Mouse (Mus musculus): ENCODE data around the gene Supt16. TPM values are rescaled to one million over a fixed set of nuclear protein-coding genes. Genes with fewer than 3 reads are reported as not detected.

Supt16 gene
- polyA plus RNA-seq, 1 experiment from 2014 or later: 39.0 TPM

- H3K9me3 ChIP-seq (ENCODE audit: control insufficient read depth, low read length): no peaks in the 10 kb centered on the region
- peaks cover 14% of the 10 kb centered on the region for H3K36me3 ChIP-seq (ENCODE audit: control insufficient read depth, insufficient read depth, low read length)
- H3K4me1 ChIP-seq (ENCODE audit: control insufficient read depth, insufficient read depth, low read depth, low read length): no peaks in the 10 kb centered on the region
- no peak for ATAC-seq
- no peak overlapping the region for H3K4me2 ChIP-seq (ENCODE audit: low read length)
- H3K9ac ChIP-seq (ENCODE audit: low read depth, low read length): no peak overlapping the region
- WGBS: 95% methylated on average over 2 of the region's 2 CpGs
- no peak overlapping the region for H3K27ac ChIP-seq (ENCODE audit: low read depth, low read length)
- H3K4me3 ChIP-seq (ENCODE audit: low read length): no peak overlapping the region
- H3K27me3 ChIP-seq (replicated peaks; ENCODE audit: control insufficient read depth, insufficient read depth, low read length): no peaks in the 10 kb centered on the region
These were observed 42.2 kb downstream of the Supt16 start for GRCm38 (mm10) chr14:52155008-52155407.

- no peaks in the 10 kb centered on the region for H3K4me1 ChIP-seq (ENCODE audit: control insufficient read depth, insufficient read depth, low read depth, low read length)
- no peaks in the 10 kb centered on the region for H3K27me3 ChIP-seq (replicated peaks; ENCODE audit: control insufficient read depth, insufficient read depth, low read length)
- peak overlapping the region; percentile 22; the same call in 1 of the 2 replicates for H3K4me2 ChIP-seq (ENCODE audit: low read length)
- H3K36me3 ChIP-seq (ENCODE audit: control insufficient read depth, insufficient read depth, low read length): no peaks in the 10 kb centered on the region
- H3K9me3 ChIP-seq (ENCODE audit: control insufficient read depth, low read length): no peaks in the 10 kb centered on the region
- WGBS: 28% methylated on average over 3 of the region's 3 CpGs
- no peak overlapping the region for H3K4me3 ChIP-seq (ENCODE audit: low read length)
- H3K9ac ChIP-seq (ENCODE audit: low read depth, low read length): no peak overlapping the region
- no peak overlapping the region for H3K27ac ChIP-seq (ENCODE audit: low read depth, low read length)
- ATAC-seq: no peak
These were observed 44.6 kb downstream of the Supt16 start for GRCm38 (mm10) chr14:52152613-52153012.

- peak overlapping the region; percentile 22 for H3K4me2 ChIP-seq (ENCODE audit: low read length)
- no peaks in the 10 kb centered on the region for H3K27me3 ChIP-seq (replicated peaks; ENCODE audit: control insufficient read depth, insufficient read depth, low read length)
- no peaks in the 10 kb centered on the region for H3K9me3 ChIP-seq (ENCODE audit: control insufficient read depth, low read length)
- 23% methylated on average over 7 of the region's 7 CpGs for WGBS
- H3K27ac ChIP-seq (ENCODE audit: low read depth, low read length): no peak overlapping the region
- ATAC-seq: peak; percentile 72
- no peak overlapping the region for H3K4me3 ChIP-seq (ENCODE audit: low read length)
- no peaks in the 10 kb centered on the region for H3K4me1 ChIP-seq (ENCODE audit: control insufficient read depth, insufficient read depth, low read depth, low read length)
- no peaks in the 10 kb centered on the region for H3K36me3 ChIP-seq (ENCODE audit: control insufficient read depth, insufficient read depth, low read length)
- H3K9ac ChIP-seq (ENCODE audit: low read depth, low read length): no peak overlapping the region
These were observed 45.0 kb downstream of the Supt16 start for GRCm38 (mm10) chr14:52152179-52152578.

GRCm38 (mm10) chr14:52149888-52150287 lies 47.3 kb downstream of the Supt16 start:
- ATAC-seq: no peak
- Histone ChIP-seq H3K4me2 (ENCODE audit: low read length) (no peak overlapping the region), H3K4me3 (ENCODE audit: low read length) (no peak overlapping the region), H3K27ac (ENCODE audit: low read depth, low read length) (no peak overlapping the region), H3K9ac (ENCODE audit: low read depth, low read length) (no peak overlapping the region), H3K27me3 (replicated peaks; ENCODE audit: control insufficient read depth, insufficient read depth, low read length) (no peaks in the 10 kb centered on the region), H3K36me3 (ENCODE audit: control insufficient read depth, insufficient read depth, low read length) (no peaks in the 10 kb centered on the region), H3K4me1 (ENCODE audit: control insufficient read depth, insufficient read depth, low read depth, low read length) (no peaks in the 10 kb centered on the region), H3K9me3 (ENCODE audit: control insufficient read depth, low read length) (no peaks in the 10 kb centered on the region)
- 53% methylated on average over 4 of the region's 4 CpGs for WGBS

GRCm38 (mm10) chr14:52146540-52146939 lies 50.7 kb downstream of the Supt16 start:
- no peak overlapping the region for H3K4me2 ChIP-seq (ENCODE audit: low read length)
- H3K36me3 ChIP-seq (ENCODE audit: control insufficient read depth, insufficient read depth, low read length): no peaks in the 10 kb centered on the region
- no peak for ATAC-seq
- H3K27ac ChIP-seq (ENCODE audit: low read depth, low read length): no peak overlapping the region
- no peak overlapping the region for H3K4me3 ChIP-seq (ENCODE audit: low read length)
- H3K4me1 ChIP-seq (ENCODE audit: control insufficient read depth, insufficient read depth, low read depth, low read length): no peaks in the 10 kb centered on the region
- 65% methylated on average over 4 of the region's 4 CpGs for WGBS
- H3K9me3 ChIP-seq (ENCODE audit: control insufficient read depth, low read length): no peaks in the 10 kb centered on the region
- H3K27me3 ChIP-seq (replicated peaks; ENCODE audit: control insufficient read depth, insufficient read depth, low read length): no peaks in the 10 kb centered on the region
- H3K9ac ChIP-seq (ENCODE audit: low read depth, low read length): no peak overlapping the region

GRCm38 (mm10) chr14:52144165-52144564 lies 53.1 kb downstream of the Supt16 start:
- WGBS: 74% methylated on average over 4 of the region's 4 CpGs
- no peak overlapping the region for H3K4me2 ChIP-seq (ENCODE audit: low read length)
- no peak overlapping the region for H3K27ac ChIP-seq (ENCODE audit: low read depth, low read length)
- H3K9ac ChIP-seq (ENCODE audit: low read depth, low read length): no peak overlapping the region
- no peaks in the 10 kb centered on the region for H3K27me3 ChIP-seq (replicated peaks; ENCODE audit: control insufficient read depth, insufficient read depth, low read length)
- H3K9me3 ChIP-seq (ENCODE audit: control insufficient read depth, low read length): no peaks in the 10 kb centered on the region
- H3K4me3 ChIP-seq (ENCODE audit: low read length): no peak overlapping the region
- no peaks in the 10 kb centered on the region for H3K4me1 ChIP-seq (ENCODE audit: control insufficient read depth, insufficient read depth, low read depth, low read length)
- ATAC-seq: no peak
- no peaks in the 10 kb centered on the region for H3K36me3 ChIP-seq (ENCODE audit: control insufficient read depth, insufficient read depth, low read length)

GRCm38 (mm10) chr14:52141445-52142127 lies 55.6 kb downstream of the Supt16 start:
- Histone ChIP-seq H3K4me1 (ENCODE audit: control insufficient read depth, insufficient read depth, low read depth, low read length) (no peaks in the 10 kb centered on the region), H3K4me3 (ENCODE audit: low read length) (no peak overlapping the region), H3K36me3 (ENCODE audit: control insufficient read depth, insufficient read depth, low read length) (no peaks in the 10 kb centered on the region), H3K9ac (ENCODE audit: low read depth, low read length) (no peak overlapping the region), H3K27me3 (replicated peaks; ENCODE audit: control insufficient read depth, insufficient read depth, low read length) (no peaks in the 10 kb centered on the region), H3K27ac (ENCODE audit: low read depth, low read length) (no peak overlapping the region), H3K9me3 (ENCODE audit: control insufficient read depth, low read length) (no peaks in the 10 kb centered on the region), H3K4me2 (ENCODE audit: low read length) (no peak overlapping the region)
- 78% methylated on average over 16 of the region's 16 CpGs for WGBS
- ATAC-seq: no peak

- Histone ChIP-seq H3K4me3 (ENCODE audit: low read length) (no peak overlapping the region), H3K9ac (ENCODE audit: low read depth, low read length) (no peak overlapping the region), H3K4me1 (ENCODE audit: control insufficient read depth, insufficient read depth, low read depth, low read length) (no peaks in the 10 kb centered on the region), H3K27ac (ENCODE audit: low read depth, low read length) (no peak overlapping the region), H3K4me2 (ENCODE audit: low read length) (no peak overlapping the region), H3K36me3 (ENCODE audit: control insufficient read depth, insufficient read depth, low read length) (no peaks in the 10 kb centered on the region), H3K27me3 (replicated peaks; ENCODE audit: control insufficient read depth, insufficient read depth, low read length) (no peaks in the 10 kb centered on the region), H3K9me3 (ENCODE audit: control insufficient read depth, low read length) (no peaks in the 10 kb centered on the region)
- WGBS: 74% methylated on average over 19 of the region's 19 CpGs
- no peak for ATAC-seq
These were observed 56.4 kb downstream of the Supt16 start for GRCm38 (mm10) chr14:52140577-52141444.

- no peaks in the 10 kb centered on the region for H3K27me3 ChIP-seq (replicated peaks; ENCODE audit: control insufficient read depth, insufficient read depth, low read length)
- no peak overlapping the region for H3K4me2 ChIP-seq (ENCODE audit: low read length)
- H3K4me3 ChIP-seq (ENCODE audit: low read length): no peak overlapping the region
- H3K9me3 ChIP-seq (ENCODE audit: control insufficient read depth, low read length): no peaks in the 10 kb centered on the region
- H3K36me3 ChIP-seq (ENCODE audit: control insufficient read depth, insufficient read depth, low read length): no peaks in the 10 kb centered on the region
- 81% methylated on average over 5 of the region's 5 CpGs for WGBS
- ATAC-seq: no peak
- H3K27ac ChIP-seq (ENCODE audit: low read depth, low read length): no peak overlapping the region
- no peaks in the 10 kb centered on the region for H3K4me1 ChIP-seq (ENCODE audit: control insufficient read depth, insufficient read depth, low read depth, low read length)
- H3K9ac ChIP-seq (ENCODE audit: low read depth, low read length): no peak overlapping the region
These were observed 63.6 kb downstream of the Supt16 start for GRCm38 (mm10) chr14:52133584-52133983.

Measured in hindbrain, embryonic 16.5 days (tissue).